Mouse (Mus musculus): ENCODE results near the gene Gm21858. TPM values are rescaled to one million over a fixed set of nuclear protein-coding genes. Genes with fewer than 3 reads are reported as not detected.
"Not testable (repeated sequence)": the region's sequence is repeated elsewhere in the genome, so short reads cannot be mapped to it uniquely, and the experiment has no call there.

Gene Gm21858
- not detected in 2 replicates for polyA plus RNA-seq (2014; fragmentation: Nextera tagmentation; extraction: Ambion mirVana)

GRCm38 (mm10) chrY:55731456-55731855 is at the start of gene Gm21858:
Gene Gm21858, plus strand, starts transcription at chrY:55731756.
- no CpG with 5 or more reads among the region's 6 CpGs for WGBS
- not testable (repeated sequence) for H3K4me1 ChIP-seq (replicated peaks; ENCODE audit: control insufficient read depth, insufficient read depth, low read length); H3K9ac ChIP-seq (ENCODE audit: low read length); H3K27ac ChIP-seq (ENCODE audit: low read depth, low read length); H3K36me3 ChIP-seq (ENCODE audit: control insufficient read depth, insufficient read depth, low read length); H3K4me3 ChIP-seq (ENCODE audit: low read depth, low read length); H3K27me3 ChIP-seq (ENCODE audit: control insufficient read depth, insufficient read depth, low read length); H3K4me2 ChIP-seq (ENCODE audit: low read depth, low read length, severe bottlenecking); DNase-seq (ENCODE audit: low spot score); H3K9me3 ChIP-seq (ENCODE audit: control insufficient read depth, low read length); ATAC-seq (replicated peaks; ENCODE audit: low FRiP score)
